Mouse (Mus musculus) limb, embryonic 13.5 days (tissue): ENCODE measurements around the gene Ctsf. TPM values are rescaled to one million over a fixed set of nuclear protein-coding genes. Genes with fewer than 3 reads are reported as not detected.
"Not testable (repeated sequence)": the region's sequence is repeated elsewhere in the genome, so short reads cannot be mapped to it uniquely, and the experiment has no call there.

Experiments
- ATAC-seq: fragments of 200-750 bp; cut with Nextera tagmentation; 2 replicates; pipeline ENCODE4 v1.8.0; 2017; ENCODE audit warnings: low read depth, moderate number of reproducible peaks, moderate TSS enrichment; ENCODE audit not compliant: low FRiP score
- H3K27ac ChIP-seq: fragments of 300-500 bp; sonication (generic); 2 replicates; pipeline ENCODE4 v1.5.1; 2015; ENCODE audit warnings: inconsistent platforms, mild to moderate bottlenecking, moderate library complexity
- H3K27me3 ChIP-seq: fragments of 300-500 bp; sonication (generic); 2 replicates; pipeline ENCODE4 v1.6.1; 2015; ENCODE audit warnings: mild to moderate bottlenecking, inconsistent platforms
- H3K36me3 ChIP-seq: fragments of 300-500 bp; sonication (generic); 2 replicates; pipeline ENCODE4 v1.6.1; 2015; ENCODE audit warnings: inconsistent platforms, mild to moderate bottlenecking, moderate library complexity
- H3K4me1 ChIP-seq: fragments of 300-500 bp; sonication (generic); 2 replicates; pipeline ENCODE4 v1.6.1; 2015; ENCODE audit warnings: inconsistent platforms
- H3K4me2 ChIP-seq: fragments of 300-500 bp; sonication (generic); replicated peaks from 2 replicates; pipeline ENCODE4 v1.6.1; 2015; ENCODE audit warnings: inconsistent platforms, mild to moderate bottlenecking, moderate library complexity
- H3K4me3 ChIP-seq: fragments of 300-500 bp; sonication (generic); 2 replicates; pipeline ENCODE4 v1.5.1; 2015; ENCODE audit warnings: moderate library complexity, mild to moderate bottlenecking, inconsistent platforms
- H3K9ac ChIP-seq: fragments of 300-500 bp; sonication (generic); 2 replicates; pipeline ENCODE4 v1.6.1; 2015; ENCODE audit warnings: mild to moderate bottlenecking, inconsistent platforms
- H3K9me3 ChIP-seq: fragments of 300-500 bp; sonication (generic); 2 replicates; pipeline ENCODE4 v1.6.1; 2016; ENCODE audit warnings: inconsistent platforms
- WGBS: fragments of 180-500 bp; shearing (Covaris S2); methylation state at CpG from one replicate; pipeline ENCODE4 v1.1.7; 2015; 5-methylcytosine and 5-hydroxymethylcytosine counted together
- polyA plus RNA-seq: library from polyadenylated mRNA; unstranded; fragments of >200 nt; fragmentation: Nextera tagmentation; extraction: Ambion mirVana; gene quantifications from 2 replicates; pipeline ENCODE4 v1.2.1, GENCODE M21; 2015

Ctsf gene
- polyA plus RNA-seq, result 41.5 and 43.7 TPM in 2 replicates

- Histone ChIP-seq H3K27ac (no peak within 1 kb of the TSS), H3K27me3 (no peaks in the 10 kb centered on the region), H3K4me2 (peak within 1 kb of the TSS; percentile 98), H3K36me3 (no peaks in the 10 kb centered on the region; the same call in 1 of the 2 replicates), H3K9me3 (no peaks in the 10 kb centered on the region), H3K9ac (peak within 1 kb of the TSS; percentile 77), H3K4me1 (peaks cover 7% of the 10 kb centered on the region; the same call in 1 of the 2 replicates), H3K4me3 (peak within 1 kb of the TSS; percentile 63)
- 4% methylated on average over 45 of the region's 45 CpGs for WGBS
- ATAC-seq, result peak; percentile 84
Observed at GRCm38 (mm10) chr19:4854552-4855469, at the start of gene Ctsf. Ctsf (plus strand) TSS chr19:4855130.

- H3K4me3 ChIP-seq, result peak overlapping the region; percentile 89
- WGBS, result under 1% methylated on average over 14 of the region's 14 CpGs
- peaks cover 26% of the 10 kb centered on the region for H3K4me1 ChIP-seq
- peak overlapping the region; percentile 85 for H3K4me2 ChIP-seq
- H3K9me3 ChIP-seq, result 0 out of 2 replicates have a peak, but pooled peaks cover under 1% of the 10 kb centered on the region
- H3K27ac ChIP-seq, result peak overlapping the region; percentile 91; the same call in 1 of the 2 replicates
- peak overlapping the region; percentile 82 for H3K9ac ChIP-seq
- no peaks in the 10 kb centered on the region for H3K27me3 ChIP-seq
- H3K36me3 ChIP-seq, result peaks cover 4% of the 10 kb centered on the region
- no peak for ATAC-seq
Observed at GRCm38 (mm10) chr19:4810309-4810708, 44.6 kb upstream of the Ctsf start.

GRCm38 (mm10) chr19:4810746-4811062, 44.2 kb upstream of the Ctsf start:
- Histone ChIP-seq H3K4me3 (peak overlapping the region; percentile 89), H3K9me3 (0 out of 2 replicates have a peak, but pooled peaks cover 4% of the 10 kb centered on the region), H3K9ac (peak overlapping the region; percentile 82), H3K4me1 (peaks cover 25% of the 10 kb centered on the region), H3K27ac (peak overlapping the region; percentile 91), H3K27me3 (no peaks in the 10 kb centered on the region), H3K4me2 (peak overlapping the region; percentile 85), H3K36me3 (peaks cover 4% of the 10 kb centered on the region)
- WGBS, result 0% methylated on average over 17 of the region's 17 CpGs
- ATAC-seq, result no peak

GRCm38 (mm10) chr19:4811063-4811908, 43.6 kb upstream of the Ctsf start, which contains the start of the genes Gm21992 and Rbm14:
Gm21992 (minus strand) TSS chr19:4811612.
Rbm14 (minus strand) TSS chr19:4811634.
- peak; percentile 98 for ATAC-seq

GRCm38 (mm10) chr19:4811909-4812242, 43.1 kb upstream of the Ctsf start:
- ATAC-seq, result peak; percentile 60
- 4% methylated on average over 12 of the region's 12 CpGs for WGBS
- Histone ChIP-seq H3K9me3 (0 out of 2 replicates have a peak, but pooled peaks cover 5% of the 10 kb centered on the region), H3K9ac (peak overlapping the region; percentile 84), H3K4me2 (peak overlapping the region; percentile 60), H3K27ac (peak overlapping the region; percentile 93), H3K27me3 (no peaks in the 10 kb centered on the region), H3K4me1 (peaks cover 21% of the 10 kb centered on the region), H3K4me3 (peak overlapping the region; percentile 89), H3K36me3 (peaks cover 4% of the 10 kb centered on the region; the same call in 1 of the 2 replicates)

More at GRCm38 (mm10) chr19:4811063-4811908, 43.6 kb upstream of the Ctsf start, which contains the start of the genes Gm21992 and Rbm14:
- Histone ChIP-seq H3K4me2 (peak within 1 kb of the TSS; percentile 85), H3K27ac (peak within 1 kb of the TSS; percentile 93), H3K36me3 (peaks cover 4% of the 10 kb centered on the region), H3K27me3 (no peaks in the 10 kb centered on the region), H3K9me3 (0 out of 2 replicates have a peak, but pooled peaks cover 5% of the 10 kb centered on the region), H3K4me3 (peak within 1 kb of the TSS; percentile 89), H3K9ac (peak within 1 kb of the TSS; percentile 84), H3K4me1 (peaks cover 21% of the 10 kb centered on the region)
- under 1% methylated on average over 83 of the region's 83 CpGs for WGBS

- H3K4me3 ChIP-seq, result peak overlapping the region; percentile 89
- H3K36me3 ChIP-seq, ATAC-seq, H3K27me3 ChIP-seq, H3K9me3 ChIP-seq: not testable (repeated sequence)
- peak overlapping the region; percentile 84 for H3K9ac ChIP-seq
- peaks cover 21% of the 10 kb centered on the region for H3K4me1 ChIP-seq
- H3K27ac ChIP-seq, result peak overlapping the region; percentile 93
- WGBS, result 78% methylated on average over 8 of the region's 8 CpGs
- peak overlapping the region; percentile 60 for H3K4me2 ChIP-seq
Observed at GRCm38 (mm10) chr19:4812334-4812949, 42.5 kb upstream of the Ctsf start.

GRCm38 (mm10) chr19:4813015-4813414, 41.9 kb upstream of the Ctsf start:
- Histone ChIP-seq H3K4me1 (peaks cover 19% of the 10 kb centered on the region), H3K27ac (no peak overlapping the region), H3K27me3 (no peaks in the 10 kb centered on the region), H3K9ac (no peak overlapping the region), H3K36me3 (no peaks in the 10 kb centered on the region), H3K9me3 (0 out of 2 replicates have a peak, but pooled peaks cover 5% of the 10 kb centered on the region), H3K4me3 (no peak overlapping the region), H3K4me2 (no peak overlapping the region)
- no peak for ATAC-seq
- 77% methylated on average over 6 of the region's 6 CpGs for WGBS

- Histone ChIP-seq H3K9me3 (0 out of 2 replicates have a peak, but pooled peaks cover 5% of the 10 kb centered on the region), H3K27me3 (no peaks in the 10 kb centered on the region), H3K4me1 (0 out of 2 replicates have a peak, but pooled peaks cover 1% of the 10 kb centered on the region), H3K4me3 (no peak overlapping the region), H3K4me2 (no peak overlapping the region), H3K27ac (no peak overlapping the region), H3K36me3 (no peaks in the 10 kb centered on the region), H3K9ac (no peak overlapping the region)
- no peak for ATAC-seq
- 75% methylated on average over 1 of the region's 1 CpGs for WGBS
Observed at GRCm38 (mm10) chr19:4817182-4817835, 37.6 kb upstream of the Ctsf start.

GRCm38 (mm10) chr19:4820678-4821303, 34.1 kb upstream of the Ctsf start:
- Histone ChIP-seq H3K36me3 (peaks cover 22% of the 10 kb centered on the region), H3K4me3 (no peak overlapping the region), H3K4me2 (no peak overlapping the region), H3K4me1 (no peaks in the 10 kb centered on the region), H3K27ac (no peak overlapping the region), H3K9ac (no peak overlapping the region), H3K9me3 (0 out of 2 replicates have a peak, but pooled peaks cover under 1% of the 10 kb centered on the region), H3K27me3 (no peaks in the 10 kb centered on the region)
- WGBS, result 73% methylated on average over 5 of the region's 5 CpGs
- ATAC-seq, result no peak

GRCm38 (mm10) chr19:4828444-4829114, 26.4 kb upstream of the Ctsf start:
- ATAC-seq, result no peak
- WGBS, result 50% methylated on average over 16 of the region's 16 CpGs

More at GRCm38 (mm10) chr19:4828444-4829114, 26.4 kb upstream of the Ctsf start:
- Histone ChIP-seq H3K36me3 (peaks cover 72% of the 10 kb centered on the region), H3K4me2 (no peak overlapping the region), H3K27me3 (no peaks in the 10 kb centered on the region), H3K9ac (no peak overlapping the region), H3K4me3 (no peak overlapping the region), H3K9me3 (no peaks in the 10 kb centered on the region), H3K4me1 (no peaks in the 10 kb centered on the region), H3K27ac (no peak overlapping the region)
